Mouse (Mus musculus) bone marrow, adult 2 months (tissue): ENCODE measurements around the gene Phospho2. TPM values are rescaled to one million over a fixed set of nuclear protein-coding genes. Genes with fewer than 3 reads are reported as not detected.

ENCODE experiments used
- H3K27ac ChIP-seq: fragments of 200-500 bp; 2 replicates; pipeline ENCODE4 v1.5.1; 2012; ENCODE audit warnings: low read depth, mild to moderate bottlenecking, control low read depth, inconsistent platforms, low read length; ENCODE audit not compliant: control insufficient read depth, poor library complexity, insufficient read depth
- H3K4me1 ChIP-seq: fragments of 200-500 bp; 2 replicates; pipeline ENCODE4 v1.6.1; 2011; ENCODE audit warnings: low read length; ENCODE audit not compliant: control insufficient read depth, insufficient read depth
- H3K4me3 ChIP-seq: fragments of 200-500 bp; replicated peaks from 2 replicates; pipeline ENCODE3; 2011; ENCODE audit warnings: mild to moderate bottlenecking, low read depth, low read length, control low read depth; ENCODE audit not compliant: control insufficient read depth
- CTCF ChIP-seq: fragments of 200-500 bp; IDR thresholded peaks from 2 replicates; pipeline ENCODE4 v1.5.1; 2011; ENCODE audit warnings: low read length, control low read depth; ENCODE audit not compliant: control insufficient read depth, insufficient read depth
- POLR2A ChIP-seq: fragments of 200-500 bp; IDR thresholded peaks from 2 replicates; pipeline ENCODE4 v1.6.1; 2011; ENCODE audit warnings: low read depth, mild to moderate bottlenecking, control low read depth, low read length, borderline replicate concordance; ENCODE audit not compliant: control insufficient read depth
- WGBS: fragments of 180-500 bp; shearing (Covaris S2); methylation state at CpG from one replicate; pipeline ENCODE4 v1.1.7; 2018; 5-methylcytosine and 5-hydroxymethylcytosine counted together
- polyA plus RNA-seq: library from polyadenylated mRNA; stranded (reverse); fragments of >200 nt; gene quantifications from 2 replicates; pipeline ENCODE4 v1.2.4, GENCODE M21; 2011; ENCODE audit warnings: low replicate concordance; ENCODE audit not compliant: missing spikeins, insufficient read depth, insufficient read length

Phospho2 gene
- polyA plus RNA-seq: 6.6 and 13.8 TPM in 2 replicates

- 2% methylated on average over 48 of the region's 48 CpGs for WGBS
- Histone ChIP-seq H3K4me1 (no peaks in the 10 kb centered on the region), H3K4me3 (peak within 1 kb of the TSS; percentile 92), H3K27ac (peak within 1 kb of the TSS; percentile 94)
- TF ChIP-seq POLR2A: peak; percentile 79; the same call in 1 of the 2 replicates
- no peak for TF ChIP-seq CTCF
These were observed at the start of gene Phospho2, which contains the start of gene Ccdc173 for GRCm38 (mm10) chr2:69789429-69790069. Gene Phospho2 (plus strand): TSS chr2:69789623. Gene Ccdc173 (minus strand): TSS chr2:69789575.

- no peak overlapping the region for H3K27ac ChIP-seq
- TF ChIP-seq CTCF (peak; percentile 26), POLR2A (no peak)
- H3K4me1 ChIP-seq: no peaks in the 10 kb centered on the region
- H3K4me3 ChIP-seq: no peak overlapping the region
- WGBS: 79% methylated on average over 1 of the region's 1 CpGs
These were observed 44.3 kb upstream of the Phospho2 start for GRCm38 (mm10) chr2:69745091-69745490.

GRCm38 (mm10) chr2:69760980-69761379 is 28.4 kb upstream of the Phospho2 start:
- Histone ChIP-seq H3K4me1 (no peaks in the 10 kb centered on the region), H3K27ac (no peak overlapping the region), H3K4me3 (no peak overlapping the region)
- 86% methylated on average over 5 of the region's 5 CpGs for WGBS
- TF ChIP-seq POLR2A: no peak
- TF ChIP-seq CTCF: no peak

- no peaks in the 10 kb centered on the region for H3K4me1 ChIP-seq
- H3K4me3 ChIP-seq: no peak overlapping the region
- 84% methylated on average over 4 of the region's 4 CpGs for WGBS
- TF ChIP-seq POLR2A (no peak), CTCF (no peak)
- H3K27ac ChIP-seq: no peak overlapping the region
These were observed 26.1 kb upstream of the Phospho2 start for GRCm38 (mm10) chr2:69763340-69763739.

GRCm38 (mm10) chr2:69764716-69765115 is 24.7 kb upstream of the Phospho2 start:
- no peak overlapping the region for H3K27ac ChIP-seq
- no peak for TF ChIP-seq POLR2A
- no peak for TF ChIP-seq CTCF
- no peaks in the 10 kb centered on the region for H3K4me1 ChIP-seq
- WGBS: 85% methylated on average over 1 of the region's 1 CpGs
- H3K4me3 ChIP-seq: no peak overlapping the region

DNA sequence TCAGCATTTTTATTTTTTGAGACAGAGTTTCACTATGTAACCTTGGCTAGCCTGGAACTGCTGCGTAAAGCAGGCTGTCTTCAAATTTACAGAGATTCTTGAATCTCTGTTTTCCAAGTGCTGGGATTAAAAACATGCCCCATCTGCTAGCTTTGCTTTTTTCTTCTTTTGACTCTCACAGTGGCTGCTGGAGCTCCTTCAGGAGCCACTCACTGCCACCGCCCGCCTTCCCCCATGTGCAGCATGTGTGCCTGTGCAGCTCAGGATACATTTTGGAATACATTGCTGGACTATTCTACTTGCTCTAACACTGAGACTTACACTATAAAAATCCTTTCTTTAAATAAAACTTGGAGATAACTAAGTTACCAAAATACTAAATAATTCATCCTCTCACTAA is 16.1 kb upstream of the Phospho2 start:
- no peak overlapping the region for H3K27ac ChIP-seq
- no peak for TF ChIP-seq POLR2A
- no peak for TF ChIP-seq CTCF
- H3K4me3 ChIP-seq: no peak overlapping the region
- WGBS: 82% methylated on average over 3 of the region's 3 CpGs
- no peaks in the 10 kb centered on the region; the same call in 1 of the 2 replicates for H3K4me1 ChIP-seq

- 5% methylated on average over 7 of the region's 7 CpGs for WGBS
- TF ChIP-seq POLR2A: no peak
- no peak for TF ChIP-seq CTCF
- peak overlapping the region; percentile 58; the same call in 1 of the 2 replicates for H3K27ac ChIP-seq
- no peak overlapping the region for H3K4me3 ChIP-seq
- no peaks in the 10 kb centered on the region; the same call in 1 of the 2 replicates for H3K4me1 ChIP-seq
These were observed 11.2 kb upstream of the Phospho2 start for GRCm38 (mm10) chr2:69777985-69778835.

- Histone ChIP-seq H3K4me3 (no peak overlapping the region), H3K4me1 (no peaks in the 10 kb centered on the region; the same call in 1 of the 2 replicates), H3K27ac (no peak overlapping the region)
- TF ChIP-seq POLR2A: no peak
- TF ChIP-seq CTCF: 0 out of 2 replicates have a peak, but pooled peaks have one; percentile 27
- 49% methylated on average over 5 of the region's 5 CpGs for WGBS
These were observed 10.6 kb upstream of the Phospho2 start for GRCm38 (mm10) chr2:69778836-69779177.
